Mouse (Mus musculus) forelimb bud, embryonic 11.5 days (tissue): ENCODE data around the gene Ezh2.
A peak's percentile ranks its signal among the peaks of the same experiment; 100 is the strongest.
"Not testable (repeated sequence)": the region's sequence is repeated elsewhere in the genome, so short reads cannot be mapped to it uniquely, and the experiment has no call there.

ENCODE experiments used
- DNase-seq: peaks from one replicate; pipeline ENCODE4 v3.0.0-alpha.2; 2012; ENCODE audit warnings: low read depth, low spot score

Ezh2 gene

DNA sequence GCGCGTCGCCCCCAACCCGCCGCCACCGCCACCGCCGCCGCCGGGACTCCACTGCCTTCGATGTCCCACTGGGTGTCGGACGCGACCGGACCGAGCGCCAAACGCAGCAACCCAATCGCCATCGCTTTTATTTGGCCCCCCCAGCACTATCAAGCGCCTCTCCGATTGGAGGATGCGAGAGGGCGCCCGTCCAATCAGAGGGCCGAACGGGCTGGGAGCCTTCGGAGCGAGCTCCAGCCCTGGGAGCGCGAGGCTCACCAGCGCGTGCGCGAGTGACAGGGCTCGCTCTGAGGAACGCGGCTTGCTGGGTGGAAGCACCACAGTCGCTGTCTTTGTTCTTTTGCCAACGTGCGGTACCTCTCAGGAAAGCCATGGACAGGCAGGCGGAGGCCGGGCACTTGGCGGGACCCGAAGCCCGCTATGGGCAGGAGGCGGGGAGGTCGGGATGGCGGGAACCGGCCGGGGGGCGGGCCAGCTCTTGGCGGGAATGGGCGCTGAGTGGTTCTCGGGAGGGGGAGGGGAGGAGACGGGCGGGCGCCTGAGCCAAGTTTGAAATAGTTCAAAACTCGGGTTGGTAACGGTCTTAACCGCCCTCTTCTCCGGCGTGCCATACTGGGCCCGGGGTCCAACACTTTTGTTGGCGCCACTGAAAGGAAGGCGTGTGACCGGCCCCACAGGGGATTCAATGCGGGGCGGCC lies at the start of gene Ezh2:
Ezh2 (minus strand) TSS at position 416 of the 698 bp plus-strand sequence.
- DNase-seq: peak; percentile 97

DNA sequence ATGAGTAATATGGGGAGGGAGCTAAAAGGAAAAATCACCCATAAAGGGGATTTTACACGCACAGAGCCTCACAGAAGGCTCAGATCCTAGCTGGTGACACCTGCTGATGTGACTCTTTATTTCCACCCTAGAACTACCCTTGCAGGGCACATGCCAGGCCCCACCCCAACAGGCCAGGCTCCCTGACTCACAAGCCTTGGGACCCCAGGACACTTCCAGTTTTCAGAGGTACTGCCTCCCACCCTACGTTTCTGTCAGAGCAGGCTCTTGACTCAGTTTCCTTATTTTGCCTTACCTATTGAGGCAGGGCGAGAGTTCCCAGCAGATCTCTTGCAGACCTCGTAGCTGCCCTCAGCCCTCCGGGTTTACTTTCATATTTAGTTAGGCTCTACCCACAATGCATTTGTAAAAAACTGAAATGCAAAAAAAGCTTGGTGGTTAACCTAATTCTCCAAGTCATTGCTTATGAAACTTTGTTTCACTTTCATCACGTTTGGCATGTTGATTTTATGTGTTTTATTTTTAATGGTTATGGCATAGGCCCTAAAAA lies 41.5 kb upstream of the Ezh2 start:
- DNase-seq: no peak

- DNase-seq: no peak
Measured at GRCm38 (mm10) chr6:47635995-47636526, 40.9 kb upstream of the Ezh2 start.

DNA sequence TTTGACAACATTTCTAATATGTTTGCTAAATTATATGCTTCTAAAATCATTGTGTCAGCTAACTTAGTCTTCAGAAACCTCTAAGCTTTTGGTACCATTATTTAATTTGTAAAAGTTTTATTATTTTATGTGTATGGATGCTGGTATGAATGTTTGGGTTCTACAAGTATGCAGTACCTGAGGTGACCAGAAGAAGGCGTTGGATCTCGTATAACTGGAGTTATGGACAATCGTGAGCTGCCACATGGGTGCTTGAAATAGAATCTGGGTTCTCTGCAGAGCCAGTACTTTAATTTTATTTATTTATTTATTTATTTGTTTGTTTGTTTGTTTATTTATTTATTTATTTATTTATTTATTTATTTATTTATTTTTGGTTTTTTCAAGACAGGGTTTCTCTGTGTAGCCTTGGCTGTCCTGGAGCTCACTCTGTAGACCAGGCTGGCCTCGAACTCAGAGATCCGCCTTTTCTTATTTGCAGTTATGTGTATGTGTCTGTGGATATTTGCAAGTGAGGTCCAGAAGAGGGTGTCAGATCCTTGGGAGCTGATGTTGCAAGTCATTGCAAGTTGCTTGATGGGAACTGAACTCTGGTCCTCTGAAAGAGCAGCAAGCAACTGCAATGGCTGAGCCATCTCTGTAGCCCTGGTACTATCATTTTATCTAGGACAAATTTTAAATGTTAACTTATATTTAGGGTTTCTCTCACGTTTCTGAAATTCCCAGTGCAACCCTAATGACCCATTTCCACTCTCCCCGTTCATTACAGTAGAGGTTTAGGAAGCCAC lies 40.3 kb upstream of the Ezh2 start:
- DNase-seq: no peak

- peak; percentile 6 for DNase-seq
Measured at GRCm38 (mm10) chr6:47633467-47633866, 38.3 kb upstream of the Ezh2 start.

- DNase-seq: not testable (repeated sequence)
Measured at GRCm38 (mm10) chr6:47630061-47630460, 34.9 kb upstream of the Ezh2 start.

DNA sequence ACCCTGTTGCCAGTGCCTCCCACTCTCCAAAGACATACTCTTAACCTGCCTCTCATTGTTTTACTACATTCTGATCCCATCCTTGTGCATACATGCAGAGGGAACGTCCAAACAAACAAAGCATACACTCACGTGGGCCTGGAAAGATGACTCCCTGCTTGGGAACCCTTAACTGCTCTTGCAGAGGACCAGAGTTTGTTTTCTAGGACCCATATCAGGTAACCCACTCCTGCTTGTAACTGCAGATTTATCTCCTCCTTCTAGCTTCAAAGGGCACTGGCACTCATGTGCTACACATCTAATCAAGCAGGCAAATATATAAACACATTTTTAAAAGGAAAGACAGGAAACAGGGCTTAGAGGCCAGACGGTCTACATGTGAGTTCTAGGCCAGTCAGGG lies 32.8 kb upstream of the Ezh2 start:
- no peak for DNase-seq

DNA sequence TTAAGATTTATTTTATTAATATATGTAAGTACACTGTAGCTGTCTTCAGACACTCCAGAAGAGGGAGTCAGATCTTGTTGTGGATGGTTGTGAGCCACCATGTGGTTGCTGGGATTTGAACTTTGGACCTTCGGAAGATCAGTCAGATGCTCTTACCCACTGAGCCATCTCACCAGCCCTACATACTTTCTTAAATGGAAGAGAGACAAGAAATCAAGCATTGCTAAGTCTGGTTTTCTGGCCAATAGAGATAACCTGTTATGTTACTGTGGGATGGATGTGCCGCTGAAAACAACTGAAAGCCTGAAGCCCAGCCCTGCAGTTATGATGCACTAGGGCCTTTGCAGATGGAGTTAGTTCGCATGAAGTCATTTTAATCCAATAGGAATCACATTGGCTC lies 31.8 kb upstream of the Ezh2 start:
- not testable (repeated sequence) for DNase-seq

- no peak for DNase-seq
Measured at GRCm38 (mm10) chr6:47621039-47621438, 25.9 kb upstream of the Ezh2 start.

DNA sequence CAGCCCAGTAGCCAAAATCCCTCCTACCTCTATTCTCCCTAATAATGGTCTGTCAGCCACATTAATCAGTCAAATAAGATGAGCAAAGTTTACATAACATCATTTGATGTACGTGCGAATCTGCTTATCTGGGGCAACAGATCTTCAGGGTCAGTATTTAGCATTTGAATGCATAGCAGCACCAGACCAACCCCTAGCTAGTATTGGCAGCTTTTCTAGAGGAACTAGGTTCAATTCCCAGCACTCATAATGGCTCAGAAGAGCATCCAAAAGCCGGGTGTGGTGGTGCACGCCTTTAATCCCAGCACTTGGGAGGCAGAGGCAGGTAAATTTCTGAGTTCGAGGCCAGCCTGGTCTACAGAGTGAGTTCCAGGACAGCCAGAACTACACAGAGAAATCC lies 13.2 kb upstream of the Ezh2 start:
- DNase-seq: not testable (repeated sequence)

GRCm38 (mm10) chr6:47601931-47602330 lies 6.8 kb upstream of the Ezh2 start:
- DNase-seq: no peak

GRCm38 (mm10) chr6:47595696-47596095 lies 555 bp upstream of the Ezh2 start:
- DNase-seq: no peak

DNA sequence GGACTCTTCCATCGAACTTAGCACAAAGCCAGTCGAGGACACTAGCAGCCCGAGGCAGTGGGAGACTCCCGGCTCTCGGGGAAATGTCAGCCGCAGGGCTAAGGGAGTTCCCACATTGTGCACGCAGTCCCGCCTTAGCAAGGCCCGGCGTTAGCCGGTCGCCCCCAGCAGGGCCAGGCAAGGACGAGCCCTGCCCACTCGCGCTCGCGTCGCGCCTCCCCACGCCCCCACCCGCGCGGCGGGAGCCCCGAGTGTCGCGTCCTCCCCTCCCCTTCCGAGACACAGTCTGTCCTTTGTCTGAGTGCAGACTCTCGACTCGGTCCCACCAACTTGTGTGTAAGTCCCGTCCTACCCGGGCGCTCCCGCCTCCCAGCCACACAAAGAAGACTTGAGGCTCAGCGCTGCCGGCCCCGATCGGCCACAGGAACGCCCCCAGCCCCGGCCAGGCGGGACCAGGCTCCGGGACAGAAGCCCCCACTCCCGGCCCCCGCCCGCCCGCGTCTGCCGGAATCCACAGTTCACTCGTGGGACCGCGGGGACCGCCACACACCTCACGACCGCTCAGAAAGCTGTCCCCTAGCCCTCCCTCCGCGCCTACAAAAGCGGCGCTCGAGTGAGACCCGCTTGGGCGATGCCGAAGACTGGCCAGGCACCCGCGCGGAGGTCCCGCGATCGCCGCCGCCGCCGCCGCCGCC lies 853 bp downstream of the Ezh2 start:
- DNase-seq: peak; percentile 71

DNA sequence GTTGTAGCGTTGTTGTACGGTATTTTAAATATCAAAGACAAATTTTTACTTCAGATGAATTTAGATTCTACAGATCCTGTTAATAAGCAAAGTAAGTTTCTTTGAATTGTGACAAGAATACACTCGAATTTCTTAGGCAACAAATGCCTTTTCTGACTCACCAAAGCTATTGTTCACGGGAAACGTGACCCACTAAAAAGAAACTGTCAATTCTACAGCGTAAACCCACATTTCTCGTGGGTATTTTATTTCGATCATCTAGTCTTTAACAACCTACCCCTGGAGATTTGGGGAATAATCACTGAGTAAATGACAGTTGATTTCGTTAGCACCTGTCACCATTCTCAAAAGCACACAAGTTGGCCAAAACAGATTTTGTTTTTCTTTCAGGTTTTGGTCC lies 1.6 kb downstream of the Ezh2 start:
- DNase-seq: no peak

- DNase-seq: not testable (repeated sequence)
Measured at GRCm38 (mm10) chr6:47587332-47587731, 7.8 kb downstream of the Ezh2 start.

- DNase-seq: no peak
Measured at GRCm38 (mm10) chr6:47572887-47573286, 22.3 kb downstream of the Ezh2 start.

GRCm38 (mm10) chr6:47565326-47566035 lies 29.7 kb downstream of the Ezh2 start:
- DNase-seq: no peak

- DNase-seq: no peak
Measured at GRCm38 (mm10) chr6:47561426-47561825, 33.7 kb downstream of the Ezh2 start.

GRCm38 (mm10) chr6:47560846-47561245 lies 34.3 kb downstream of the Ezh2 start:
- no peak for DNase-seq

DNA sequence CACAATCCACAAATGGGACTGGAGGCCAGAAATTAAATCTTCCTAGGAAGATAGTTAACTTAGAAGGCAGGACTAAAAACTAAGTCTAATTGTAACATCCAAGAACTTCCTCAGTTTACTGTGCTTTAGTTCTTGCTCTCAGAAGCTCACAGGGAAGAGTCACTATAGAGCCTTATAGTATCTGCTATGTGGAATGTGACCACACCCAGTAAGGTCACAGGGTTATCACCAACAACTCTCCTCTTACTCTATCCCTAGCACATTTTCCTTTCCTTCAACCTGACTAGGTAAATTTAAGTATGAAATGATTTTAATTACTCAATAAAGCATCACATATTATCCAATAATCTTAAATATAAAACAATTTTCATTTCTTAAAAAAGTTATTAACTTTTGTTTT lies 34.7 kb downstream of the Ezh2 start:
- DNase-seq: no peak

DNA sequence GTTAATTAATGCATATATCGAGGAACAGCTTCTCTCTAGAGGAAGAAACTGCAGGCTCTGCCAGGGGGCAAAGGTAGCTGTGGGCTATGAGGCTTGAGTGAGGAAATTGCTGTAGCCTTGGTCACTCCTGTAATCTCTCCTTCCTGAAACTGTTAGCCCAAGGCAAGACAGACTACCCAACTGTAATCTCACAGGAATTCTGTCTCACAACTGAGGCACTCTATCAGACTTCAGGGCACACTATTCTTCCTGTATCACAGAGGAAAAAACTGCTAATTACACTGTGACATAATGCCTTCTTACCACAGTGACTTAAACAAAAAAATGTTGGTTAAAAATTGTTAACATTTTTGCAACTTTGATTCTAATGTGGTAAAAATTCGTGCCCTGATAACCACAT lies 35.9 kb downstream of the Ezh2 start:
- DNase-seq: no peak
